Mouse (Mus musculus) lung, embryonic 15.5 days (tissue): ENCODE measurements at regions not wholly inside any gene's neighbourhood (a gene's known extent, or its start where the extent isn't known, plus 50 kb on each side); places are given as distances from the start of the nearest gene placed in this dataset.

Experiments
- ATAC-seq: fragments of 200-750 bp; cut with Nextera tagmentation; 2 replicates; pipeline ENCODE4 v1.8.0; 2017; ENCODE audit warnings: moderate number of reproducible peaks, borderline replicate concordance; ENCODE audit not compliant: low FRiP score, low TSS enrichment; ENCODE audit errors: extremely low read depth
- H3K27ac ChIP-seq: fragments of 300-500 bp; sonication (generic); 2 replicates; pipeline ENCODE4 v1.5.1; 2015; ENCODE audit warnings: moderate library complexity, mild to moderate bottlenecking, inconsistent platforms
- H3K27me3 ChIP-seq: fragments of 300-500 bp; sonication (generic); 2 replicates; pipeline ENCODE4 v1.6.1; 2015; ENCODE audit warnings: inconsistent platforms
- H3K36me3 ChIP-seq: fragments of 300-500 bp; sonication (generic); 2 replicates; pipeline ENCODE4 v1.6.1; 2015; ENCODE audit warnings: inconsistent platforms
- H3K4me1 ChIP-seq: fragments of 300-500 bp; sonication (generic); 2 replicates; pipeline ENCODE4 v1.6.1; 2015; ENCODE audit warnings: inconsistent platforms
- H3K4me2 ChIP-seq: fragments of 300-500 bp; sonication (generic); 2 replicates; pipeline ENCODE4 v1.6.1; 2015; ENCODE audit warnings: inconsistent platforms, mild to moderate bottlenecking, moderate library complexity
- H3K4me3 ChIP-seq: fragments of 300-500 bp; sonication (generic); 2 replicates; pipeline ENCODE4 v1.5.1; 2015; ENCODE audit warnings: mild to moderate bottlenecking, inconsistent platforms
- H3K9ac ChIP-seq: fragments of 300-500 bp; sonication (generic); 2 replicates; pipeline ENCODE4 v1.6.1; 2015; ENCODE audit warnings: inconsistent platforms
- H3K9me3 ChIP-seq: fragments of 300-500 bp; sonication (generic); 2 replicates; pipeline ENCODE4 v1.6.1; 2016; ENCODE audit warnings: inconsistent platforms
- WGBS: fragments of 180-500 bp; shearing (Covaris S2); methylation state at CpG from one replicate; pipeline ENCODE4 v1.1.7; 2015; 5-methylcytosine and 5-hydroxymethylcytosine counted together

GRCm38 (mm10) chr8:10921439-10922191 is 86.6 kb downstream of the Irs2 start:
- WGBS, result 43% methylated on average over 11 of the region's 11 CpGs
- no peak overlapping the region for H3K4me2 ChIP-seq
- no peak for ATAC-seq
- no peak overlapping the region for H3K9ac ChIP-seq
- peaks cover 54% of the 10 kb centered on the region for H3K4me1 ChIP-seq
- H3K27ac ChIP-seq, result peak overlapping the region; percentile 36; the same call in 1 of the 2 replicates
- no peaks in the 10 kb centered on the region for H3K9me3 ChIP-seq
- H3K27me3 ChIP-seq, result peaks cover 39% of the 10 kb centered on the region
- H3K4me3 ChIP-seq, result no peak overlapping the region
- H3K36me3 ChIP-seq, result no peaks in the 10 kb centered on the region

- Histone ChIP-seq H3K4me3 (no peak overlapping the region), H3K27me3 (peaks cover 33% of the 10 kb centered on the region; the same call in 1 of the 2 replicates), H3K9ac (no peak overlapping the region), H3K9me3 (no peaks in the 10 kb centered on the region), H3K4me1 (peaks cover 34% of the 10 kb centered on the region), H3K36me3 (no peaks in the 10 kb centered on the region), H3K27ac (no peak overlapping the region), H3K4me2 (no peak overlapping the region)
- 72% methylated on average over 5 of the region's 5 CpGs for WGBS
- ATAC-seq, result no peak
Observed at GRCm38 (mm10) chr8:10919620-10920019, 88.6 kb downstream of the Irs2 start.

- WGBS, result 81% methylated on average over 5 of the region's 5 CpGs
- Histone ChIP-seq H3K4me3 (no peak overlapping the region), H3K36me3 (no peaks in the 10 kb centered on the region), H3K9me3 (no peaks in the 10 kb centered on the region), H3K4me1 (peaks cover 24% of the 10 kb centered on the region), H3K27me3 (peaks cover 33% of the 10 kb centered on the region; the same call in 1 of the 2 replicates), H3K27ac (no peak overlapping the region), H3K4me2 (no peak overlapping the region), H3K9ac (no peak overlapping the region)
- no peak for ATAC-seq
Observed at GRCm38 (mm10) chr8:10918403-10919035, 89.7 kb downstream of the Irs2 start.

- H3K4me3 ChIP-seq, result no peak overlapping the region
- H3K27me3 ChIP-seq, result peaks cover 33% of the 10 kb centered on the region; the same call in 1 of the 2 replicates
- no peak for ATAC-seq
- H3K27ac ChIP-seq, result no peak overlapping the region
- 58% methylated on average over 8 of the region's 8 CpGs for WGBS
- no peak overlapping the region for H3K9ac ChIP-seq
- no peaks in the 10 kb centered on the region for H3K36me3 ChIP-seq
- H3K4me2 ChIP-seq, result no peak overlapping the region
- peaks cover 19% of the 10 kb centered on the region for H3K4me1 ChIP-seq
- no peaks in the 10 kb centered on the region for H3K9me3 ChIP-seq
Observed at GRCm38 (mm10) chr8:10914616-10915015, 93.6 kb downstream of the Irs2 start.

GRCm38 (mm10) chr8:10912436-10912835 is 95.8 kb downstream of the Irs2 start:
- H3K9me3 ChIP-seq, result no peaks in the 10 kb centered on the region
- H3K27ac ChIP-seq, result no peak overlapping the region
- no peaks in the 10 kb centered on the region for H3K36me3 ChIP-seq
- H3K9ac ChIP-seq, result no peak overlapping the region
- H3K4me1 ChIP-seq, result peaks cover 21% of the 10 kb centered on the region
- H3K4me2 ChIP-seq, result no peak overlapping the region
- no peak for ATAC-seq
- H3K4me3 ChIP-seq, result no peak overlapping the region
- H3K27me3 ChIP-seq, result peaks cover 25% of the 10 kb centered on the region; the same call in 1 of the 2 replicates
- WGBS, result 56% methylated on average over 2 of the region's 2 CpGs

- Histone ChIP-seq H3K9ac (no peak overlapping the region), H3K9me3 (no peaks in the 10 kb centered on the region), H3K4me1 (peaks cover 21% of the 10 kb centered on the region), H3K4me2 (no peak overlapping the region), H3K27me3 (peaks cover 22% of the 10 kb centered on the region; the same call in 1 of the 2 replicates), H3K4me3 (no peak overlapping the region), H3K27ac (peak overlapping the region; percentile 62; the same call in 1 of the 2 replicates), H3K36me3 (no peaks in the 10 kb centered on the region)
- ATAC-seq, result no peak
- 69% methylated on average over 4 of the region's 4 CpGs for WGBS
Observed at GRCm38 (mm10) chr8:10911371-10911770, 96.9 kb downstream of the Irs2 start.

GRCm38 (mm10) chr8:10910954-10911353 is 97.3 kb downstream of the Irs2 start:
- no peak overlapping the region for H3K4me2 ChIP-seq
- H3K36me3 ChIP-seq, result no peaks in the 10 kb centered on the region
- H3K9ac ChIP-seq, result no peak overlapping the region
- H3K27me3 ChIP-seq, result peaks cover 22% of the 10 kb centered on the region; the same call in 1 of the 2 replicates
- peak; percentile 64; the same call in 1 of the 2 replicates for ATAC-seq
- peaks cover 21% of the 10 kb centered on the region for H3K4me1 ChIP-seq
- H3K4me3 ChIP-seq, result no peak overlapping the region
- peak overlapping the region; percentile 62 for H3K27ac ChIP-seq
- no peaks in the 10 kb centered on the region for H3K9me3 ChIP-seq
- 61% methylated on average over 6 of the region's 6 CpGs for WGBS

GRCm38 (mm10) chr8:10910244-10910872 is 97.9 kb downstream of the Irs2 start:
- 14% methylated on average over 6 of the region's 6 CpGs for WGBS
- peak; percentile 70 for ATAC-seq
- no peak overlapping the region for H3K9ac ChIP-seq
- peak overlapping the region; percentile 62 for H3K27ac ChIP-seq
- H3K4me1 ChIP-seq, result peaks cover 21% of the 10 kb centered on the region
- H3K36me3 ChIP-seq, result no peaks in the 10 kb centered on the region
- H3K27me3 ChIP-seq, result peaks cover 22% of the 10 kb centered on the region; the same call in 1 of the 2 replicates
- no peak overlapping the region for H3K4me2 ChIP-seq
- no peak overlapping the region for H3K4me3 ChIP-seq
- no peaks in the 10 kb centered on the region for H3K9me3 ChIP-seq

GRCm38 (mm10) chr8:10909155-10909554 is 99.1 kb downstream of the Irs2 start:
- H3K4me2 ChIP-seq, result no peak overlapping the region
- H3K27ac ChIP-seq, result no peak overlapping the region
- H3K4me3 ChIP-seq, result no peak overlapping the region
- H3K4me1 ChIP-seq, result peaks cover 22% of the 10 kb centered on the region
- no peaks in the 10 kb centered on the region for H3K36me3 ChIP-seq
- 79% methylated on average over 6 of the region's 6 CpGs for WGBS
- no peaks in the 10 kb centered on the region for H3K9me3 ChIP-seq
- ATAC-seq, result no peak
- H3K27me3 ChIP-seq, result peaks cover 20% of the 10 kb centered on the region; the same call in 1 of the 2 replicates
- H3K9ac ChIP-seq, result no peak overlapping the region

GRCm38 (mm10) chr8:10906353-10906752 is 101.9 kb downstream of the Irs2 start:
- 42% methylated on average over 6 of the region's 6 CpGs for WGBS
- Histone ChIP-seq H3K9me3 (no peaks in the 10 kb centered on the region), H3K27ac (no peak overlapping the region), H3K36me3 (no peaks in the 10 kb centered on the region), H3K4me1 (peaks cover 23% of the 10 kb centered on the region), H3K4me2 (no peak overlapping the region), H3K4me3 (no peak overlapping the region), H3K27me3 (peaks cover 25% of the 10 kb centered on the region), H3K9ac (no peak overlapping the region)
- ATAC-seq, result no peak

- H3K4me2 ChIP-seq, result no peak overlapping the region
- H3K9me3 ChIP-seq, result no peaks in the 10 kb centered on the region
- no peak overlapping the region for H3K4me3 ChIP-seq
- no peak overlapping the region for H3K9ac ChIP-seq
- H3K4me1 ChIP-seq, result peaks cover 17% of the 10 kb centered on the region
- 73% methylated on average over 5 of the region's 5 CpGs for WGBS
- no peak overlapping the region for H3K27ac ChIP-seq
- H3K36me3 ChIP-seq, result no peaks in the 10 kb centered on the region
- ATAC-seq, result no peak
- H3K27me3 ChIP-seq, result peaks cover 30% of the 10 kb centered on the region
Observed at GRCm38 (mm10) chr8:10905761-10906160, 102.5 kb downstream of the Irs2 start.

- ATAC-seq, result no peak
- Histone ChIP-seq H3K27ac (no peak overlapping the region), H3K4me2 (no peak overlapping the region), H3K27me3 (peaks cover 28% of the 10 kb centered on the region), H3K4me3 (no peak overlapping the region), H3K36me3 (no peaks in the 10 kb centered on the region), H3K9me3 (no peaks in the 10 kb centered on the region), H3K9ac (no peak overlapping the region), H3K4me1 (peaks cover 15% of the 10 kb centered on the region)
- 61% methylated on average over 2 of the region's 2 CpGs for WGBS
Observed at GRCm38 (mm10) chr8:10903957-10904356, 104.3 kb downstream of the Irs2 start.
